1 mouse cellular context compared by ENCODE assay signal in genomic region chr15:80260677-80261076, GRCm38 (mm10).
A peak's percentile ranks its signal among the peaks of the same experiment; 100 is the strongest.
TF ChIP-seq lines count a peak whose summit lies in the region.

No protein-coding gene starts in this region.

TF ChIP-seq in myocyte, 11 proteins besides CTCF, POLR2A, EP300 and RAD21:
- TF ChIP-seq MYOD1 (IDR thresholded peaks at IDR 0.05; ENCODE audit: control insufficient read depth in 1 of 3, insufficient read length in 2 of 3, low read depth in 2 of 3), result peak in 1 of 3 experiments; percentile 28
- no peak for TF ChIP-seq CEBPB (IDR thresholded peaks at IDR 0.05; ENCODE audit: insufficient read depth, poor library complexity, severe bottlenecking)
- TF ChIP-seq MAX (IDR thresholded peaks at IDR 0.05; ENCODE audit: low read depth), result no peak
- no peak for TF ChIP-seq REST (IDR thresholded peaks at IDR 0.05; ENCODE audit: insufficient read depth, insufficient read length)
- peak in 1 of 3 experiments; percentile 48 for TF ChIP-seq MYOG (IDR thresholded peaks at IDR 0.05; ENCODE audit: control insufficient read depth in 1 of 3, insufficient read depth in 1 of 3, insufficient read length in 2 of 3, low read depth in 2 of 3)
- TF ChIP-seq POLR2AphosphoS2 (IDR thresholded peaks at IDR 0.05; ENCODE audit: insufficient read length, low read depth), result peak; percentile 93
- TF ChIP-seq USF1 (IDR thresholded peaks at IDR 0.05; ENCODE audit: low read depth), result no peak
- no peak for TF ChIP-seq TCF12 (IDR thresholded peaks at IDR 0.05; ENCODE audit: insufficient read depth, poor library complexity, severe bottlenecking)
- TF ChIP-seq SRF (IDR thresholded peaks at IDR 0.05; ENCODE audit: control insufficient read depth, insufficient read length, low read depth), result no peak
- TF ChIP-seq E2F4 (IDR thresholded peaks at IDR 0.05; ENCODE audit: insufficient read depth), result no peak
- no peak for TF ChIP-seq TCF3 (IDR thresholded peaks at IDR 0.05; ENCODE audit: insufficient read length, low read depth)
